Mouse (Mus musculus) embryonic stem cell, embryonic (primary cell): Measurements from ENCODE around the gene Skida1.

Experiments used
- CTCF ChIA-PET, 4 experiments: fragments of 300-600 bp in 2 of 4; fragments of 350-600 bp in 2 of 4; sonication (Branson Sonifier 250); formaldehyde crosslinking; loops; one replicate each; lab custom pipeline; 2022; ENCODE audit warnings: inconsistent platforms in 2 of 4; lab: Charles Lee
- POLR2A ChIA-PET, 4 experiments: fragments of 300-600 bp in 2 of 4; fragments of 350-600 bp in 2 of 4; sonication (Branson Sonifier 250); formaldehyde crosslinking; loops; one replicate each; lab custom pipeline; 2022; ENCODE audit warnings: antibody characterized with exemption in 4 of 4, inconsistent platforms in 1 of 4; lab: Charles Lee

The Skida1 gene

GRCm38 (mm10) chr2:18047646-18048452 lies 1.0 kb downstream of the Skida1 start:
- ChIA-PET CTCF (interaction anchor here in 2 of 4 experiments (0.7 to 1.4 kb wide), 2 partner anchors 10 to 33 kb away, joined by 3 to 18 read pairs; no protein-coding TSS in a partner anchor), POLR2A (interaction anchor here in 3 of 4 experiments (0.8 to 9.3 kb wide), 36 partner anchors 8 to 1345 kb away, joined by 3 to 125 read pairs (median 6); partner anchors contain the start of gene A930004D18Rik (in 1 of the 3))

- ChIA-PET CTCF (interaction anchor here in 1 of 4 experiments (1.4 kb wide), 1 partner anchor 11 kb away, joined by 3 read pairs; no protein-coding TSS in a partner anchor), POLR2A (interaction anchor here (0.6 to 9.3 kb wide), 33 partner anchors 8 to 151 kb away, joined by 3 to 125 read pairs (median 4); partner anchors contain the start of genes A930004D18Rik (in 2 of the 4) and Mllt10 (in 2 of the 4))
Observed at GRCm38 (mm10) chr2:18046758-18047645, 1.8 kb downstream of the Skida1 start.

DNA sequence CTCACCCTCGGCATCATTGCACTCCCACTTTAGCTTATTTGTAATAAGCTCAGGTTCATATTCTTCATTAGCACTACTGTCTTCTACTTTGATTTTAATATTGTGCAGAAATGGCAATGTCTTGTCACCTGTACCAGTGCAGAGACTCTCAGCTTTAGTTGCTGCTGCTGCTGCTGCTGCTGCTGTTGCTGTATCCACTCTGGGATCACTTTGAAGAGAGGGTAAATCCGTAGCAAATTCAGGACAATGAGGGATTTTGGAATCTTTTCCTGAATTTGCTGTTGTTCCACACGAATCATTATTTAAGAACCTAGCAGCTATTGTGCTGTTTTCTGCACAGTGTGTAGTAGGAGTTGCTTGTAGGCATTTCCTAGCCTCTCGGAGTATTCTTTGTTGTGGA lies 2.7 kb downstream of the Skida1 start:
- ChIA-PET POLR2A (interaction anchor here (0.7 to 9.3 kb wide), 22 partner anchors 8 to 151 kb away, joined by 3 to 125 read pairs (median 4); partner anchors contain the start of genes Mllt10 (in 2 of the 4) and A930004D18Rik (in 1 of the 4)), CTCF (interaction anchor here in 2 of 4 experiments (1.2 to 1.4 kb wide), 2 partner anchors 11 to 19 kb away, joined by 3 read pairs; no protein-coding TSS in a partner anchor)

DNA sequence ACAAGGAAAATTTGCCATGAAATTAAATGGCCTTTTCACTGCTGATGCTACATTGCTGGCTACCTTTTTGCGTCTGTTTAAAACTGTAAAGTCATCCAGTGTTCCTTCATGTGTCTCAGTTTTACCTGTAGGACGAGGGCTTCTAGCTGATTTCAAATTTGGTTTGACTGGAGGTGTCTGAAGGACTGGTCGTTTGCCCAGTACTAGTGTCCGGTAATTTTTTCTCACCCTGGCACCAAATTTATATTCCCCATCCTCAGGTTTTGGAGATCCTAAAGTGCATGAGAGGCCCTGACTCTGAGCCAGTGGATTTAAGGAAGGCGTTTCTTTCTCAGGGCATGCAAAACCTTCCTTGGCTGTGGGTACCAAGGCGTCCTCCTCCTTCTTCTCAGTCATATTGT lies 3.1 kb downstream of the Skida1 start:
- POLR2A ChIA-PET: interaction anchor here (0.7 to 9.3 kb wide), 17 partner anchors 9 to 140 kb away, joined by 3 to 125 read pairs (median 4); partner anchors contain the start of gene A930004D18Rik (in 1 of the 4)
- CTCF ChIA-PET: interaction anchor here in 1 of 4 experiments (1.2 kb wide), 1 partner anchor 18 kb away, joined by 3 read pairs; no protein-coding TSS in a partner anchor

- CTCF ChIA-PET: interaction anchor here in 1 of 4 experiments (1.2 kb wide), 1 partner anchor 18 kb away, joined by 3 read pairs; no protein-coding TSS in a partner anchor
- POLR2A ChIA-PET: interaction anchor here in 3 of 4 experiments (0.7 to 9.3 kb wide), 11 partner anchors 8 to 141 kb away, joined by 3 to 125 read pairs (median 5); partner anchors contain the start of gene A930004D18Rik (in 1 of the 3)
Observed at GRCm38 (mm10) chr2:18045143-18045780, 3.6 kb downstream of the Skida1 start.

DNA sequence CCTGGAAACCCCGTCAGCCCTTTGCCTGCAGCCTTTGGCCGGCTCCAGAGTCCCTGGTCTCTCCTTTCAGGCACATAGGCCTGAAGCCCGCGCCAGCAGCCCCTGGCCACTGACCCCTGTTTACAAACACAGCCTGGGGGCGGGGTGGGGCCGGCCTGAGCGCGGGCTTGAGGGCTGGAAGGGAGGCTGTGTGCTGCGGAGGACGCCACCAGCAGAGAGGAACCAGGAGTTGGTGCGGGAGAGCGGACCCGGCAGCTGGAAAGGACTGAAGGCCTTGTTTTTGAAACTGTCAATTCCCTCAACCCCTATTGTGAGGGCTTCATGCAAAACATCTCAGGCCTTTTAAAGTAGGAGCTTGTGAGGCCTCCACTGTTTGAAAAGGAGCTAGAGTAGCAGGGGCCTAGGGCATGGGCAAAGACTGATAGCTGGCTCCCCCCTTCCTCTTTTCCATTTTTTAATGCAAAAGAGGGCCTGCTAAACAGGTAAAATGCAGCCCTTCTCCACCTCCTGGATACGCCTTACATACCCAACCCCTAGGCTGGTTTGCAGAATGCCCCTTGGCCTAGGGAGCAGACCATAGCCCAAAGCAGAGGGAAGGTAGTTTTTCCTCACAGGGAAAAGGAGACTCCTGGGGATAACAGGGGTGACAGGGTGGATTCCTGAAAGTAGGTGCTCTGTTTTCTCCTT lies 7.5 kb downstream of the Skida1 start:
- ChIA-PET CTCF (interaction anchor here in 1 of 4 experiments (1.0 kb wide), 1 partner anchor 14 kb away, joined by 3 read pairs; no protein-coding TSS in a partner anchor), POLR2A (interaction anchor here in 3 of 4 experiments (0.6 to 8.8 kb wide), 23 partner anchors 8 to 106 kb away, joined by 3 to 85 read pairs (median 7); partner anchors contain the start of genes Skida1 (in 2 of the 3) and Mllt10 (in 1 of the 3))

- POLR2A ChIA-PET: interaction anchor here (0.5 to 8.8 kb wide), 47 partner anchors 8 to 514 kb away, joined by 3 to 85 read pairs (median 4); partner anchors contain the start of genes Skida1 (in 3 of the 4) and Mllt10 (in 2 of the 4)
- CTCF ChIA-PET: interaction anchor here in 2 of 4 experiments (0.6 to 2.6 kb wide), 4 partner anchors 8 to 13 kb away, joined by 3 to 13 read pairs (median 4); no protein-coding TSS in a partner anchor
Observed at GRCm38 (mm10) chr2:18040347-18041160, 8.3 kb downstream of the Skida1 start.

GRCm38 (mm10) chr2:18039566-18040290 lies 9.1 kb downstream of the Skida1 start:
- POLR2A ChIA-PET: interaction anchor here (0.6 to 8.8 kb wide), 44 partner anchors 9 to 1618 kb away, joined by 3 to 85 read pairs (median 4); partner anchors contain the start of genes Skida1 (in 3 of the 4), Mllt10 (in 2 of the 4) and Dnajc1 (in 1 of the 4)
- CTCF ChIA-PET: interaction anchor here in 3 of 4 experiments (0.6 to 2.6 kb wide), 6 partner anchors 8 to 395 kb away, joined by 3 to 13 read pairs (median 4); no protein-coding TSS in a partner anchor

DNA sequence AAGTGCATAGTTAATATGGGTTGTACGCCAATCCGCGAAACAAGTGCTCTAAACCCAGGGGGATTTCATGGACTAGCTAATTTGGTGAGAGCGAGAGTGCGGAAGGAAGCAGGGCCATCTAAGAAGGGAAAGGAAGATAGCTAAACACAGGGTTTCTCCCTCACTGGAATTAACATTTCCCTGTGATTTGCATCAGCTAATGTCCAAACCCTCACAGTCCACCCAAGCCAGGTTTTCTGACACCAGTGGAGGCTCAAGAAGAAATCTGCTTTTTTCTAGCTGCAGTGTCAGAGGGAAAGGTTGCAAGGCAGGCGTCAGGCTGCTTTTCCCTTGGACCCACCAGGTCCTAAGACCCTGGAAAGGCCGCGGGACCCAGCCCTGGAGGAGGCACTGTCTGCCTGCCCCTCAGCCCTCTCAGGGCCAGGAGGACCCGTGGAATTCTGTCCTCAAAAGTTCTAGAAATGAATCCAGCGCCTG lies 9.9 kb downstream of the Skida1 start:
- ChIA-PET POLR2A (interaction anchor here in 3 of 4 experiments (0.5 to 8.8 kb wide), 28 partner anchors 8 to 1619 kb away, joined by 3 to 85 read pairs (median 5); partner anchors contain the start of genes Mllt10 (in 2 of the 3), Skida1 (in 2 of the 3) and Dnajc1 (in 1 of the 3)), CTCF (interaction anchor here in 2 of 4 experiments (0.6 to 2.6 kb wide), 3 partner anchors 11 to 394 kb away, joined by 3 to 13 read pairs (median 5); no protein-coding TSS in a partner anchor)

GRCm38 (mm10) chr2:18038141-18038752 lies 10.6 kb downstream of the Skida1 start:
- ChIA-PET POLR2A (interaction anchor here in 3 of 4 experiments (0.5 to 8.8 kb wide), 22 partner anchors 8 to 101 kb away, joined by 3 to 85 read pairs (median 10); partner anchors contain the start of genes Mllt10 (in 2 of the 3) and Skida1 (in 2 of the 3)), CTCF (interaction anchor here in 2 of 4 experiments (0.6 to 2.6 kb wide), 4 partner anchors 10 to 102 kb away, joined by 3 to 13 read pairs (median 4); no protein-coding TSS in a partner anchor)

DNA sequence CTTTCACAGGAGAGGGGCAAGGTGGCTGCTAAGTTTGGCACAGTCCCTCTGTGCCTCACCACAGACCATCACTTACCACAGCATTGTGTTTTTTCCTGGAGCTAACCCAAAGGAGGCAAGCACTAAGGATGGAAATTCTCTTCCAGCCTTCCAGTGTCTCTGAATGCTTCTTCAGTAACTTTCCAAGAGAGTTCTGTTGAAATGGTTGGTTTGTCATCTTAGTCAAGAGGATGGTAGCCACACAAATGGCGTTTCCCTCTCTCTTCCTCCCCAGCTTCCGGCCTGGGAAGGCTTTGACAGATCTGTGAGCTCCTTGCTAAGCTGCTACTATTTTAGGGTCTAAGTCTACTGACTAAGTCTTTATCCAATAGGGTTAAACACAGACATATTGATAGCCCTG lies 11.4 kb downstream of the Skida1 start, which contains the start of gene A930004D18Rik:
TSS of gene A930004D18Rik (minus strand) at position 247 of the 400 bp plus-strand sequence.
- ChIA-PET POLR2A (interaction anchor here (0.6 to 8.8 kb wide), 13 partner anchors 9 to 549 kb away, joined by 3 to 85 read pairs (median 5); partner anchors contain the start of gene Skida1 (in 2 of the 4)), CTCF (interaction anchor here in 2 of 4 experiments (0.6 to 1.2 kb wide), 4 partner anchors 14 to 102 kb away, joined by 3 to 4 read pairs (median 4); no protein-coding TSS in a partner anchor)

DNA sequence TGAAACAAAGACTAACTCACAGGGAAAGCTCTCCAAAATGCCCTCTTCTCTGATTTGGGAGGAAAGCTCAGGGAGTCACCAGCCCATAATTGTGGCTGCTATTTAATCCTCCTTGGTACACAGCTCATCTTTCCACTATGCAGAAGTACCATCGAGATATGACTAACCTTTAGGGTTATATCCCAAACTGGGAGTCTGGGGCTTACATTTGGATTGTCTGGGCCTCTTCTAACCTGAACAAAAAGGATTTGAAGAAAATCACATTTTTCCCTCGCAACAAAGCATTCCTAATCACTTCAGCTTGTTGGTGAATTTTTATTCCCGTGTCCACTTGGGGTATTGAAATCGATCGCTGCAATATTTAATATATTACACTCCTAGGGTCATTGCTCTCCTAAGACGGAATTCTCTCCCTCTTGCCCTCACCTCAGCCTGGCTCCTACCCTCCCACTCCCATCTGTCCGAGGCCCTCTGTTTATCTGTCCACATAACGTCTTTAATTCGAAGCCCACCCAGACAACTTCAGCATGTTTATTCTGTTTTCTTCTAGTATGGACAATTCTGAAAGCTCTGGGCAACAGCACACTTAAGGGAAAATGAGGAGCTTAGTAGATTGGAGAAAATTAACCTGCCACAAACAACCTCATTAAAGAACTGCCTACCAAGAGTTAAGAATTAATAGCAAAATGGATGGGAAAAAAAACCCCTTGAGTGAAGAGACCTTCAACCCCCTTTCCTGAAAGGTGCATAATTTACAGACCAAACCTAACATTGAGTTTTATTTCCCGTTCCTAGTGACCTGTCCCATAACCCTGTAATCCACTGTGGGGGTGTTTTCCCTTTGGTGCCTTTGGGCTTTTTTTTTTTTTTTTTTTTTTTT lies 14.2 kb downstream of the Skida1 start:
- CTCF ChIA-PET: interaction anchor here in 1 of 4 experiments (0.9 kb wide), 1 partner anchor 96 kb away, joined by 3 read pairs; no protein-coding TSS in a partner anchor
- POLR2A ChIA-PET: interaction anchor here in 1 of 4 experiments (1.3 to 10.5 kb wide), 3 partner anchors 13 to 74 kb away, joined by 3 to 125 read pairs (median 58); partner anchors contain the start of genes Mllt10 and Skida1
